Mouse (Mus musculus) ES-Bruce4 (cell line): ENCODE measurements at regions not wholly inside any gene's neighbourhood (a gene's known extent, or its start where the extent isn't known, plus 50 kb on each side); places are given as distances from the start of the nearest gene placed in this dataset.

Experiments
- H3K27ac ChIP-seq: 2 replicates; pipeline ENCODE4 v1.5.1; 2012; ENCODE audit warnings: low read length, inconsistent platforms; ENCODE audit not compliant: insufficient read depth
- H3K27me3 ChIP-seq: 2 replicates; pipeline ENCODE4 v1.6.1; 2012; ENCODE audit warnings: mild to moderate bottlenecking, low read length, inconsistent platforms; ENCODE audit not compliant: control insufficient read depth, poor library complexity, insufficient read depth, severe bottlenecking
- H3K36me3 ChIP-seq: 2 replicates; pipeline ENCODE4 v1.6.1; 2012; ENCODE audit warnings: inconsistent platforms, mild to moderate bottlenecking, low read length, moderate library complexity; ENCODE audit not compliant: control insufficient read depth, poor library complexity, insufficient read depth, severe bottlenecking
- H3K4me1 ChIP-seq: one replicate; pipeline ENCODE4 v1.8.1; 2011; ENCODE audit warnings: low read length; ENCODE audit not compliant: control insufficient read depth, insufficient read depth
- H3K4me3 ChIP-seq: 2 replicates; pipeline ENCODE4 v1.5.1; 2011; ENCODE audit warnings: low read depth, mild to moderate bottlenecking, low read length
- H3K9ac ChIP-seq: 2 replicates; pipeline ENCODE4 v1.6.1; 2012; ENCODE audit warnings: low read depth, mild to moderate bottlenecking, inconsistent platforms; ENCODE audit not compliant: poor library complexity, severe bottlenecking
- H3K9me3 ChIP-seq: replicated peaks from 2 replicates; pipeline ENCODE4 v1.6.1; 2012; ENCODE audit warnings: mild to moderate bottlenecking, low read length, inconsistent platforms; ENCODE audit not compliant: control insufficient read depth, poor library complexity, insufficient read depth, severe bottlenecking
- CTCF ChIP-seq: IDR thresholded peaks from one replicate; pipeline ENCODE4 v1.8.1; 2011; ENCODE audit warnings: low read depth, low read length
- EP300 ChIP-seq: IDR thresholded peaks from 2 replicates; pipeline ENCODE4 v1.6.1; 2011; ENCODE audit warnings: low read depth, low read length; ENCODE audit not compliant: insufficient read depth
- POLR2A ChIP-seq: IDR thresholded peaks from one replicate; pipeline ENCODE4 v1.8.1; 2011; ENCODE audit warnings: low read length; ENCODE audit not compliant: insufficient read depth

GRCm38 (mm10) chr19:14806787-14807186, 208.9 kb upstream of the Tle4 start:
- no peaks in the 10 kb centered on the region for H3K36me3 ChIP-seq
- H3K9ac ChIP-seq, result no peak overlapping the region
- H3K9me3 ChIP-seq, result no peaks in the 10 kb centered on the region
- TF ChIP-seq POLR2A, result no peak
- TF ChIP-seq CTCF, result no peak
- no peak for TF ChIP-seq EP300
- H3K4me3 ChIP-seq, result no peak overlapping the region
- H3K27ac ChIP-seq, result no peak overlapping the region
- no peaks in the 10 kb centered on the region; the same call in 1 of the 2 replicates for H3K27me3 ChIP-seq
- H3K4me1 ChIP-seq, result no peaks in the 10 kb centered on the region

- Histone ChIP-seq H3K36me3 (no peaks in the 10 kb centered on the region), H3K9me3 (no peaks in the 10 kb centered on the region), H3K9ac (no peak overlapping the region), H3K27ac (no peak overlapping the region), H3K4me1 (peaks cover under 1% of the 10 kb centered on the region), H3K27me3 (no peaks in the 10 kb centered on the region; the same call in 1 of the 2 replicates), H3K4me3 (no peak overlapping the region)
- TF ChIP-seq CTCF (no peak), EP300 (no peak), POLR2A (no peak)
Observed at GRCm38 (mm10) chr19:14802909-14803650, 205.2 kb upstream of the Tle4 start.

GRCm38 (mm10) chr19:14801669-14802068, 203.8 kb upstream of the Tle4 start:
- Histone ChIP-seq H3K27ac (no peak overlapping the region), H3K4me3 (no peak overlapping the region), H3K9ac (no peak overlapping the region), H3K4me1 (peaks cover 2% of the 10 kb centered on the region), H3K27me3 (no peaks in the 10 kb centered on the region; the same call in 1 of the 2 replicates), H3K36me3 (no peaks in the 10 kb centered on the region), H3K9me3 (no peaks in the 10 kb centered on the region)
- TF ChIP-seq CTCF (no peak), EP300 (no peak), POLR2A (no peak)

- no peaks in the 10 kb centered on the region for H3K9me3 ChIP-seq
- no peak overlapping the region for H3K9ac ChIP-seq
- H3K36me3 ChIP-seq, result no peaks in the 10 kb centered on the region
- TF ChIP-seq EP300 (no peak), POLR2A (no peak), CTCF (no peak)
- H3K27ac ChIP-seq, result no peak overlapping the region
- H3K27me3 ChIP-seq, result no peaks in the 10 kb centered on the region
- no peak overlapping the region for H3K4me3 ChIP-seq
- H3K4me1 ChIP-seq, result peaks cover 2% of the 10 kb centered on the region
Observed at GRCm38 (mm10) chr19:14799002-14799401, 201.2 kb upstream of the Tle4 start.

- peaks cover 2% of the 10 kb centered on the region for H3K4me1 ChIP-seq
- H3K9me3 ChIP-seq, result no peaks in the 10 kb centered on the region
- H3K9ac ChIP-seq, result no peak overlapping the region
- no peak overlapping the region for H3K4me3 ChIP-seq
- no peaks in the 10 kb centered on the region for H3K27me3 ChIP-seq
- TF ChIP-seq POLR2A, result no peak
- TF ChIP-seq CTCF, result no peak
- TF ChIP-seq EP300, result no peak
- no peak overlapping the region for H3K27ac ChIP-seq
- no peaks in the 10 kb centered on the region for H3K36me3 ChIP-seq
Observed at GRCm38 (mm10) chr19:14798417-14798816, 200.6 kb upstream of the Tle4 start.

GRCm38 (mm10) chr19:14795910-14796309, 198.1 kb upstream of the Tle4 start:
- TF ChIP-seq EP300 (no peak), CTCF (no peak), POLR2A (no peak)
- Histone ChIP-seq H3K4me1 (peaks cover 2% of the 10 kb centered on the region), H3K4me3 (no peak overlapping the region), H3K9ac (no peak overlapping the region), H3K9me3 (no peaks in the 10 kb centered on the region), H3K27ac (no peak overlapping the region), H3K36me3 (no peaks in the 10 kb centered on the region), H3K27me3 (no peaks in the 10 kb centered on the region)
